Mouse (Mus musculus) spleen, adult 2 months (tissue): ENCODE measurements around the gene Fgfr2.

Source experiments
- CTCF ChIP-seq: fragments of 200-500 bp; IDR thresholded peaks from 2 replicates; pipeline ENCODE4 v1.5.1; 2011; ENCODE audit warnings: mild to moderate bottlenecking, inconsistent platforms; ENCODE audit not compliant: insufficient read depth, insufficient read length, insufficient replicate concordance; ENCODE audit errors: extremely low read depth
- POLR2A ChIP-seq: fragments of 200-500 bp; IDR thresholded peaks from 2 replicates; pipeline ENCODE4 v1.6.1; 2011; ENCODE audit warnings: low read depth, low read length, inconsistent platforms

DNA sequence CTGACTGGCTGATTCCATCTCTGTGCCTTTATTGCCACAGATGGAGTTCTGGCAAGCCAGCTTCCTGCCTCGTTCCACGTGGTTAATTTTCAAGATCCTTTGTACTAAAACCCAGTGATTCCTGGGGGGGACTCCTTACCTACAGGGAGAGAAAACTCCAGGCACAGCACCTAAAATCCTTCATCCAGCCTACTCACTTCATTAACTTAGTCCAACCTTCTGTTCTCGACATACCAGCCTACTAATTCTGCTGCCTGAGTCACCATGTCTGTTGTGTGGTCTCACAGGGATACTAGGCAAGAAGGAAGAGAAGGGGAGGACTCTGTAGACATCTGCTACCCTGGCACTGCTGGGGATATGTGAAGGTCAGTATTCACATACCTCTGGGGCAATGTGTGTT, 1048.6 kb downstream of the Fgfr2 start:
- TF ChIP-seq CTCF: no peak
- TF ChIP-seq POLR2A: no peak
